Mouse (Mus musculus) midbrain, embryonic 15.5 days (tissue): ENCODE measurements around the gene Grik4. TPM values are rescaled to one million over a fixed set of nuclear protein-coding genes. Genes with fewer than 3 reads are reported as not detected.
"Not testable (repeated sequence)": the region's sequence is repeated elsewhere in the genome, so short reads cannot be mapped to it uniquely, and the experiment has no call there.

Experiments
- ATAC-seq: fragments of 200-750 bp; cut with Nextera tagmentation; replicated peaks from 2 replicates; pipeline ENCODE4 v1.8.0; 2017; ENCODE audit warnings: moderate TSS enrichment
- H3K27ac ChIP-seq: fragments of 300-500 bp; sonication (generic); 2 replicates; pipeline ENCODE4 v1.5.1; 2015; ENCODE audit warnings: mild to moderate bottlenecking, inconsistent platforms
- H3K27me3 ChIP-seq: fragments of 300-500 bp; sonication (generic); replicated peaks from 2 replicates; pipeline ENCODE4 v1.6.1; 2015; ENCODE audit warnings: inconsistent platforms
- H3K36me3 ChIP-seq: fragments of 300-500 bp; sonication (generic); replicated peaks from 2 replicates; pipeline ENCODE4 v1.6.1; 2015; ENCODE audit warnings: inconsistent platforms
- H3K4me1 ChIP-seq: fragments of 300-500 bp; sonication (generic); 2 replicates; pipeline ENCODE4 v1.6.1; 2015; ENCODE audit warnings: inconsistent platforms
- H3K4me2 ChIP-seq: fragments of 300-500 bp; sonication (generic); 2 replicates; pipeline ENCODE4 v1.6.1; 2015; ENCODE audit warnings: inconsistent platforms, mild to moderate bottlenecking, moderate library complexity
- H3K4me3 ChIP-seq: fragments of 300-500 bp; sonication (generic); 2 replicates; pipeline ENCODE4 v1.5.1; 2015; ENCODE audit warnings: mild to moderate bottlenecking, inconsistent platforms
- H3K9ac ChIP-seq: fragments of 300-500 bp; sonication (generic); 2 replicates; pipeline ENCODE4 v1.6.1; 2015; ENCODE audit warnings: mild to moderate bottlenecking, inconsistent platforms
- H3K9me3 ChIP-seq: fragments of 300-500 bp; sonication (generic); 2 replicates; pipeline ENCODE4 v1.6.1; 2016; ENCODE audit warnings: inconsistent platforms
- WGBS: fragments of 180-500 bp; shearing (Covaris S2); methylation state at CpG from one replicate; pipeline ENCODE4 v1.1.7; 2015; ENCODE audit warnings: mixed read lengths; 5-methylcytosine and 5-hydroxymethylcytosine counted together
- polyA plus RNA-seq: library from polyadenylated mRNA; unstranded; fragments of >200 nt; fragmentation: Nextera tagmentation; extraction: Ambion mirVana; gene quantifications from 2 replicates; pipeline ENCODE4 v1.2.1, GENCODE M21; 2015

Grik4 gene
- polyA plus RNA-seq, 1 experiment from 2014 or later: 11.2 TPM

DNA sequence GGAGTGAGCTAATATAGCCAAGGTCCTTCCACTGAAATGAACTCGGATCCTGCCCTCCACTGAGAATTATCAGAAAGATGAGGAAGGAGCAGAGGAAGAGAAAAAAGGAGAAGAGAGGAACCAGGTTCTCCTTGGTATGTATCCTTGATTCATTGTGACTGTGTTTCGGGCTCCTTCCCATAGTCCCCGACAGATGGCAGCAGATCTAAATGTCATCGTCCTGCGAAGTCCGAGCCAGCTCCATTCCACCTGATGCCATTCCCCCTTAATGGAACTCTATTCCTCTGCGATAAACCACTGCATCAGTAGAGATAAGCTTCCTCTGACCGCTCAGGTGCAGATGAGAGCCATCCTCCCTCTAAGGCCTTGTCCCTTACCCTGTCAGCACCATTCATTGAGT, 155.8 kb downstream of the Grik4 start:
- Histone ChIP-seq H3K4me2 (no peak overlapping the region), H3K36me3 (no peaks in the 10 kb centered on the region), H3K9ac (no peak overlapping the region), H3K27me3 (no peaks in the 10 kb centered on the region), H3K27ac (no peak overlapping the region), H3K4me3 (no peak overlapping the region), H3K9me3 (no peaks in the 10 kb centered on the region), H3K4me1 (peaks cover 17% of the 10 kb centered on the region)
- WGBS: 24% methylated on average over 8 of the region's 8 CpGs
- no peak for ATAC-seq

DNA sequence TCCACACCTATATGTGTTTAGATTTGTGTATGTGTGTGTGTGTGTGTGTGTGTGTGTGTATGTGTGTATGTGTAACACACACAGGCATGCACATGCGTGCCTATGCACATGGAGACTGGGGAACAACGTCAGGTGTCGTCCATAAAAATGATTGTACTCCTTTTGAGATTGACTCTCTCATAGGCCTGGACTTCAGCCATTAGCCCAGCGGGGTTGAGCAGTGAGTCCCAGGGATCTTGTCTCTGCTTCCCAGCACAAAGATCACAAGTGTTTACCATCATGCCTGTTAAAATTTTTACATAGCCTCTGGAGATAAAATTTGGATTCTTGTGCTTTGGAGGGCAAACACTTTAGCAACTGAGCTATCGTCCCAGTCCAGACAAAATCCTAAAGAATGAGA, 157.4 kb downstream of the Grik4 start:
- 79% methylated on average over 5 of the region's 5 CpGs for WGBS
- no peaks in the 10 kb centered on the region for H3K9me3 ChIP-seq
- no peak for ATAC-seq
- no peak overlapping the region for H3K4me3 ChIP-seq
- no peaks in the 10 kb centered on the region for H3K36me3 ChIP-seq
- no peak overlapping the region for H3K27ac ChIP-seq
- H3K27me3 ChIP-seq: no peaks in the 10 kb centered on the region
- peaks cover 13% of the 10 kb centered on the region for H3K4me1 ChIP-seq
- no peak overlapping the region for H3K4me2 ChIP-seq
- no peak overlapping the region for H3K9ac ChIP-seq

DNA sequence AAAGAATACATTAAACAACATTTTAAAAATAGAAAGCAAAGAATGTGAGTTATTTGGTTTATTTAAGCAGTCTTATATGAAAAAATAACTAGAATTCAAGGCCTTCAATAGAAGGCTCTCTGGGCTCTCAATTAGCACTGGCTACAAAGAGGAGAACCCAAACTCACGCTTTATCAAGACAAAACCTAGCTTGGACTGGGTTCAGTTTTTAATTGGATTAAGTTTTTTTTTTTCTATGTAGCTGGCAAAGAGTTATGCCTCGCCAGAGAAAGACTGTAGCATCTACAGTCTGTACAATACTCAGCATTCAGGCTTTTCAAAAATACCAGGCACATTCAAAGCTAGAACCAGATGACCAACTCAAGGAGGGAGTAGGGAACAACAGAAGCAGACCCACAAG, 158.0 kb downstream of the Grik4 start:
- Histone ChIP-seq H3K27me3 (no peaks in the 10 kb centered on the region), H3K4me2 (no peak overlapping the region)
- 43% methylated on average over 2 of the region's 2 CpGs for WGBS

GRCm38 (mm10) chr9:42785173-42785830, 159.0 kb downstream of the Grik4 start:
- no peak; the same call in 1 of the 2 replicates for ATAC-seq

More for the DNA sequence above, 158.0 kb downstream of the Grik4 start:
- no peaks in the 10 kb centered on the region for H3K36me3 ChIP-seq
- no peak overlapping the region for H3K9ac ChIP-seq
- no peak for ATAC-seq
- no peaks in the 10 kb centered on the region for H3K9me3 ChIP-seq
- no peak overlapping the region for H3K4me3 ChIP-seq
- peaks cover 7% of the 10 kb centered on the region for H3K4me1 ChIP-seq
- no peak overlapping the region for H3K27ac ChIP-seq

DNA sequence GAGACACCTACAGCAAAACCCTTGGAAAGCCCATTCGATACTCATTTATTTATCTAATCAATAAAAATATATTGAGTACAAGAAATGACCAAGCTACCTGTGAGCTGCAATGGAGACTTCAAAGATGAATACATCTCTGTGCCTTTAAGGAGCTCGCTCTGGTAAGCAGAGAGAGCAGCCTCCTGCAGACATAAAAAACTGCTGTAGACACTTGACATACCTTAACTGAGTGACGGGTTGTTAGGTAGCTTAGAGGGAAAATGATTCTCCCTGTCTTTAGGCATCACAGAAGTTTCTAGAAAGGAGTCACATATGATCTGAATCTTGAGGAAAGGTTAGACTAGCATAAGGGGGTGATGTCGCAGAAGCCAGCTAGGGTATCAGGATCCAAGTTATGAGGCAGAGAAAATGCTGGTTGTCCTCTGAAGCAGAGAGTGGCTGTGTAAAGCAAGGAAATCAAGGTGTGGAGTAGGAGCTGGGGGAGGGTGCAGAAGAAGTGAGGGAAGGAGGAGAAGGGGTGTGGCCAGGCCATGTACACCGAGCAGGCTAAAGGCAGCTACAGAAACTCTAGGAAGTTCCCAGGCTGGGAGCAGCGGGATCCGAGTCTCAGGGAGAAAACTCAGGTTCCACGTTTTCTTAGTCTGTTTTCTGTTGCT, 160.9 kb downstream of the Grik4 start:
- H3K9me3 ChIP-seq: no peaks in the 10 kb centered on the region

More at GRCm38 (mm10) chr9:42785173-42785830, 159.0 kb downstream of the Grik4 start:
- Histone ChIP-seq H3K4me2 (no peak overlapping the region), H3K27ac (no peak overlapping the region), H3K9ac (no peak overlapping the region), H3K36me3 (no peaks in the 10 kb centered on the region), H3K9me3 (no peaks in the 10 kb centered on the region), H3K27me3 (no peaks in the 10 kb centered on the region), H3K4me3 (no peak overlapping the region), H3K4me1 (peaks cover 6% of the 10 kb centered on the region)
- 42% methylated on average over 10 of the region's 10 CpGs for WGBS

DNA sequence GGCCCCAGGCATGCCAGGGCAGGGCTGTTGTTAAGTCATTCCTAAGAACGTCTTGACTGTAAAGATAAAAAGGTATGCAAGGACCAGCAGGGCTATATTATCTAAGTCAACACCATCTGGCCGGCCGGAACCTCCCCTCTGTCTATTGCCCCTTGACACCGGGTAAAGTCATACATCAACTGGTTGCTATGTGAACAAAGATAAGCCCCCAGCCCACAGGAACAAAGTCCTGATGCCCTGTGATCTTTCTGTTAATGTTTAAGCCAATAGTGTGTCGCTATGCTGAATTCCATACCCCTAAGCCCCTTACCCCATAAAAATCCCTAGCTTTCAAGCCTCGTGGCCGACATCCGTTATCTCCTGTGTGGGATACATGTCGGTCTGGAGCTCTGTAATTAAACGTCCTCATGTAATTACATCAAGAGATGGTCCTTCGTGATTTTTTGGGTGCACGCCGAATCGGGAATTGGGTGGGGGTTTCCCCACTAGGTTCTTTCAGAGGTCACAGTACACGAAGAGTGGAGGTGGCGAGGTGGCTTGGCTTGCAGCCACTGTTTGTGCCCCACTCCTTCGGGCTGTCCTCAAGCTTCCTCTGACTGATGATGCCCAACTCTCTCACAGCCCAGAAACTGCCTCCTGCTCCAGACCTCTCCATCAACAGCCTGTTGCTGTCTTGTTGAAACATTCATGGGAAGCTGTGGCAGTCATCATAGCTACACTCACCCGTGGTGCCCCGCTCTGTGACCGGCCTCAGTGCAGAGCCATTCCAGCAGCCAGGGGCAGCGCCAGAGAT, 165.6 kb downstream of the Grik4 start:
- H3K36me3 ChIP-seq, H3K4me1 ChIP-seq, H3K9ac ChIP-seq, ATAC-seq, H3K27me3 ChIP-seq, H3K4me2 ChIP-seq, H3K4me3 ChIP-seq, H3K27ac ChIP-seq, H3K9me3 ChIP-seq: not testable (repeated sequence)
- WGBS: 80% methylated on average over 21 of the region's 21 CpGs

More for the DNA sequence above, 160.9 kb downstream of the Grik4 start:
- no peak overlapping the region for H3K9ac ChIP-seq
- no peak overlapping the region for H3K27ac ChIP-seq
- H3K4me2 ChIP-seq: no peak overlapping the region
- no peak for ATAC-seq
- no peaks in the 10 kb centered on the region for H3K36me3 ChIP-seq
- H3K27me3 ChIP-seq: no peaks in the 10 kb centered on the region
- H3K4me1 ChIP-seq: peaks cover 6% of the 10 kb centered on the region
- 55% methylated on average over 8 of the region's 8 CpGs for WGBS
- H3K4me3 ChIP-seq: no peak overlapping the region

GRCm38 (mm10) chr9:42777913-42778312, 166.4 kb downstream of the Grik4 start:
- Histone ChIP-seq H3K9ac (no peak overlapping the region), H3K36me3 (no peaks in the 10 kb centered on the region)

DNA sequence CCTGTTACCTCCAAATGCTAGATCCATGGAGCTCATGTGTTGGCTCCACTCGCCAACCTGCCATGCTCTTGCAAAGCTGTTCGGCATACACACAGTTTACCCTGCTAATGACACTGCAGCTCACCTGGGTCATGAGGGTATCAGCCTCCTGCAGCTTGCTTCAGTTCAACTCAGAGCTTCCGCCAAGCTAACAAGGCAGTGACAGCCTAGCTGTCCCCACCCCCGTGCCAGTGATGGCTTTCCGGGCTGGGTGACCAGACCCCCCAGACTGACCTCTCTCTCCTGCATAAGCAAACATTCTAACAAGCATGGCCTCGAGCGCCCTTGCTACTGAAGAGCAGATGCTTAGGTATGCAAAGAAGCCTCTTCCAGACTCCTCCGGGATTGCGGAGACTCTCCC, 167.5 kb downstream of the Grik4 start:
- Histone ChIP-seq H3K9ac (no peak overlapping the region), H3K36me3 (no peaks in the 10 kb centered on the region), H3K27ac (no peak overlapping the region), H3K27me3 (no peaks in the 10 kb centered on the region), H3K9me3 (no peaks in the 10 kb centered on the region), H3K4me2 (no peak overlapping the region), H3K4me1 (no peaks in the 10 kb centered on the region), H3K4me3 (no peak overlapping the region)
- ATAC-seq: no peak
- WGBS: 80% methylated on average over 9 of the region's 9 CpGs

More at GRCm38 (mm10) chr9:42777913-42778312, 166.4 kb downstream of the Grik4 start:
- H3K27ac ChIP-seq: no peak overlapping the region
- 85% methylated on average over 8 of the region's 8 CpGs for WGBS
- ATAC-seq: no peak
- no peak overlapping the region for H3K4me2 ChIP-seq
- no peaks in the 10 kb centered on the region for H3K27me3 ChIP-seq
- no peaks in the 10 kb centered on the region for H3K4me1 ChIP-seq
- H3K4me3 ChIP-seq: no peak overlapping the region
- H3K9me3 ChIP-seq: no peaks in the 10 kb centered on the region

GRCm38 (mm10) chr9:42764823-42765560, 179.3 kb downstream of the Grik4 start:
- ATAC-seq: peak; percentile 32; the same call in 1 of the 2 replicates
- peak overlapping the region; percentile 63 for H3K27ac ChIP-seq
- no peaks in the 10 kb centered on the region for H3K36me3 ChIP-seq
- no peaks in the 10 kb centered on the region for H3K9me3 ChIP-seq
- H3K4me3 ChIP-seq: no peak overlapping the region
- 40% methylated on average over 11 of the region's 11 CpGs for WGBS
- no peak overlapping the region for H3K4me2 ChIP-seq
- no peak overlapping the region for H3K9ac ChIP-seq
- H3K4me1 ChIP-seq: peaks cover 23% of the 10 kb centered on the region
- no peaks in the 10 kb centered on the region for H3K27me3 ChIP-seq

GRCm38 (mm10) chr9:42758682-42759205, 185.5 kb downstream of the Grik4 start:
- no peak for ATAC-seq
- 62% methylated on average over 5 of the region's 5 CpGs for WGBS
- Histone ChIP-seq H3K9ac (no peak overlapping the region), H3K9me3 (no peaks in the 10 kb centered on the region), H3K4me1 (peaks cover 16% of the 10 kb centered on the region), H3K27me3 (no peaks in the 10 kb centered on the region), H3K4me3 (no peak overlapping the region), H3K36me3 (no peaks in the 10 kb centered on the region), H3K4me2 (no peak overlapping the region), H3K27ac (no peak overlapping the region)

- peaks cover 12% of the 10 kb centered on the region for H3K4me1 ChIP-seq
- ATAC-seq: no peak
- no peaks in the 10 kb centered on the region for H3K27me3 ChIP-seq
- H3K9ac ChIP-seq: no peak overlapping the region
- WGBS: 79% methylated on average over 3 of the region's 3 CpGs
- no peak overlapping the region for H3K27ac ChIP-seq
- H3K4me2 ChIP-seq: no peak overlapping the region
- no peaks in the 10 kb centered on the region for H3K36me3 ChIP-seq
- no peak overlapping the region for H3K4me3 ChIP-seq
- no peaks in the 10 kb centered on the region for H3K9me3 ChIP-seq
Observed at GRCm38 (mm10) chr9:42757012-42757640, 187.2 kb downstream of the Grik4 start.
